In the genomic region with DNA sequence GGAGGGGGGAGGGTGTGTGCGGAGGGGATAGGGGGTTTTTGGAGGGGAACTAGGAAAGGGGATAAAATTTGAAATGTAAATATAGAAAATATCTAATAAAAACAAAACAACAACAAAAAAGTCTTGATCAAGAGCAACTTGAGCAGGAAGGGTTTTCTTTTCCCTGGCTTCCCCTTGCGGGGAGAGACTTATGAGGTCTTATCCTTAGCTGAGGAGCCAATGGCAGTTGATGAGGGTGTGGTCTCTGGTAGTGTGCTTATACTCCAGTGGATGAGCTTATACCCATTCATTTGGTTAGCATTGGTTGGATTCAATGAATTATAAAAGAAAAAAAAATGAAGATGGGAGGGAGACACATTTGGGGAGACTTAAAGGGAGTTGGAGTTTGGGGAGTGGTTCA, we compare ENCODE assay signal across 17 mouse cellular contexts.
"Had no signal": no experiment of that assay in that cellular context is flagged by ENCODE, and none has a peak within 500 bp of the region (broad histone marks: within the 10 kb centered on the region; RNA-seq: fewer than 3 reads in every experiment).

No protein-coding gene starts in this region.

- H3K9me3 ChIP-seq: liver, embryonic 15.5 days; lung, embryonic 15.5 days; megakaryocyte, embryonic 14.5 days; neural tube, embryonic 12.5 days; stomach, embryonic 15.5 days had no signal

- H3K36me3 ChIP-seq: liver, embryonic 15.5 days; lung, embryonic 15.5 days; neural tube, embryonic 12.5 days; stomach, embryonic 15.5 days had no signal

- H3K4me3 ChIP-seq: liver, embryonic 15.5 days; lung, embryonic 15.5 days; megakaryocyte, embryonic 14.5 days; neural tube, embryonic 12.5 days; stomach, embryonic 15.5 days had no signal

- H3K4me2 ChIP-seq: liver, embryonic 15.5 days; lung, embryonic 15.5 days; neural tube, embryonic 12.5 days; stomach, embryonic 15.5 days had no signal

- ATAC-seq: liver, postnatal 0 days; lung, postnatal 0 days had no signal

- DNase-seq: liver, postnatal 0 days; lung, adult 2 months; lung, postnatal 14 days; lung, postnatal 36 days; midbrain, embryonic 14.5 days; right cerebral cortex, postnatal 14 days; thymus, adult 2 months; thymus, postnatal 25 days; thymus, postnatal 4 days had no signal

- H3K27me3 ChIP-seq: lung, embryonic 15.5 days; neural tube, embryonic 12.5 days; stomach, embryonic 15.5 days had no signal

- H3K27ac ChIP-seq: liver, embryonic 15.5 days; lung, embryonic 15.5 days; macrophage; neural tube, embryonic 12.5 days; stomach, embryonic 15.5 days; stomach, postnatal 0 days had no signal

- H3K9ac ChIP-seq: liver, embryonic 15.5 days; liver, postnatal 0 days; lung, embryonic 15.5 days; neural tube, embryonic 12.5 days; stomach, embryonic 15.5 days had no signal
